ENCODE assay signal across 32 mouse cellular contexts in genomic region chr3:21009650-21010049, GRCm38 (mm10).
A peak's percentile ranks its signal among the peaks of the same experiment; 100 is the strongest.
DNase-seq lines count a peak whose midpoint lies in the region; ATAC-seq lines count a peak whose summit lies in the region.
"Had no signal": no experiment of that assay in that cellular context is flagged by ENCODE, and none has a peak within 500 bp of the region (broad histone marks: within the 10 kb centered on the region; RNA-seq: fewer than 3 reads in every experiment).

No protein-coding gene starts in this region.

- ATAC-seq in CD4-positive, CD25-positive, alpha-beta regulatory T cell, adult 4 months: peak; percentile 67
- ATAC-seq in activated CD4-positive, CD25-positive, alpha-beta regulatory T cell, adult 4 months: peak; percentile 66
- ATAC-seq in hematopoietic stem cell, adult 5-6 weeks (replicated peaks in 1 of 2; ENCODE audit: insufficient read depth in 1 of 2, low FRiP score in 2 of 2, low TSS enrichment in 1 of 2, low read depth in 1 of 2, poor library complexity in 2 of 2, severe bottlenecking in 2 of 2): peak; percentile 58 to 71; a peak in 3 of 4 replicates
- no peak for ATAC-seq in intestine, embryonic 16.5 days
- ATAC-seq: forebrain, embryonic 15.5 days; hindbrain, embryonic 16.5 days; intestine, postnatal 0 days had no signal

- H3K4me1 ChIP-seq in intestine, embryonic 16.5 days (ENCODE audit: control insufficient read depth, insufficient read depth, low read length): no peaks in the 10 kb centered on the region
- H3K4me1 ChIP-seq: embryonic facial prominence, embryonic 10.5 days; embryonic facial prominence, embryonic 13.5 days; forebrain, embryonic 12.5 days; forebrain, embryonic 15.5 days; heart, embryonic 10.5 days; heart, embryonic 13.5 days; hindbrain, embryonic 10.5 days; hindbrain, embryonic 13.5 days had no signal

- DNase-seq in 416B (ENCODE audit: low read depth): peak; percentile 34
- no peak for DNase-seq in kidney, adult 11 months
- no peak for DNase-seq in heart, postnatal 10 days
- DNase-seq in layer of hippocampus, adult 9-10 months (ENCODE audit: low spot score): no peak
- DNase-seq: adrenal gland, postnatal 10 days; adrenal gland, postnatal 36 days; B cell, adult 2 months; cerebellum, adult 11 months; cerebellum, adult 2 months; cerebellum, adult 9-11 months; embryo, embryonic 11 days; gastrocnemius, postnatal 10 days; gastrocnemius, postnatal 36 days; heart, adult 2 months; kidney, adult 8-10 months had no signal

- 87% methylated on average over 1 of the region's 1 CpGs for WGBS in intestine, embryonic 16.5 days

- no peaks in the 10 kb centered on the region for H3K9me3 ChIP-seq in intestine, embryonic 16.5 days (ENCODE audit: control insufficient read depth, low read length)
- H3K9me3 ChIP-seq: embryonic facial prominence, embryonic 10.5 days; embryonic facial prominence, embryonic 13.5 days; forebrain, embryonic 12.5 days; forebrain, embryonic 15.5 days; G1E; heart, embryonic 10.5 days; heart, embryonic 13.5 days; hindbrain, embryonic 10.5 days; hindbrain, embryonic 13.5 days had no signal

- intact Hi-C loops in heart, postnatal 10 days (cut with DNase I): no loop called here

- no peak overlapping the region for H3K4me3 ChIP-seq in intestine, embryonic 16.5 days (ENCODE audit: low read length)
- H3K4me3 ChIP-seq: embryonic facial prominence, embryonic 10.5 days; embryonic facial prominence, embryonic 13.5 days; erythroblast, embryonic 14.5 days; forebrain, embryonic 12.5 days; forebrain, embryonic 15.5 days; heart, adult 2 months; heart, embryonic 10.5 days; heart, embryonic 13.5 days; hindbrain, embryonic 10.5 days; hindbrain, embryonic 13.5 days had no signal

- H3K9ac ChIP-seq in intestine, embryonic 16.5 days (ENCODE audit: low read depth, low read length): no peak overlapping the region
- H3K9ac ChIP-seq: embryonic facial prominence, embryonic 13.5 days; forebrain, embryonic 12.5 days; forebrain, embryonic 15.5 days; heart, embryonic 13.5 days; hindbrain, embryonic 13.5 days had no signal

- H3K27ac ChIP-seq in intestine, embryonic 16.5 days (ENCODE audit: low read length): no peak overlapping the region
- H3K27ac ChIP-seq: embryonic facial prominence, embryonic 10.5 days; embryonic facial prominence, embryonic 13.5 days; forebrain, embryonic 12.5 days; forebrain, embryonic 15.5 days; heart, adult 2 months; heart, embryonic 10.5 days; heart, embryonic 13.5 days; hindbrain, embryonic 10.5 days; hindbrain, embryonic 13.5 days had no signal

- H3K27me3 ChIP-seq in intestine, embryonic 16.5 days (replicated peaks; ENCODE audit: control insufficient read depth, insufficient read depth, low read length): no peaks in the 10 kb centered on the region
- H3K27me3 ChIP-seq: CH12.LX; embryonic facial prominence, embryonic 13.5 days; forebrain, embryonic 12.5 days; forebrain, embryonic 15.5 days; heart, embryonic 13.5 days; hindbrain, embryonic 13.5 days had no signal

- no peak overlapping the region for H3K4me2 ChIP-seq in intestine, embryonic 16.5 days (ENCODE audit: low read depth, low read length)
- H3K4me2 ChIP-seq: embryonic facial prominence, embryonic 13.5 days; forebrain, embryonic 12.5 days; forebrain, embryonic 15.5 days; heart, embryonic 13.5 days; hindbrain, embryonic 13.5 days had no signal

- no peaks in the 10 kb centered on the region for H3K36me3 ChIP-seq in intestine, embryonic 16.5 days (ENCODE audit: control insufficient read depth, insufficient read depth, low read length)
- H3K36me3 ChIP-seq: embryonic facial prominence, embryonic 10.5 days; embryonic facial prominence, embryonic 13.5 days; forebrain, embryonic 12.5 days; forebrain, embryonic 15.5 days; G1E; heart, embryonic 10.5 days; heart, embryonic 13.5 days; hindbrain, embryonic 10.5 days; hindbrain, embryonic 13.5 days had no signal
